In the genomic region with DNA sequence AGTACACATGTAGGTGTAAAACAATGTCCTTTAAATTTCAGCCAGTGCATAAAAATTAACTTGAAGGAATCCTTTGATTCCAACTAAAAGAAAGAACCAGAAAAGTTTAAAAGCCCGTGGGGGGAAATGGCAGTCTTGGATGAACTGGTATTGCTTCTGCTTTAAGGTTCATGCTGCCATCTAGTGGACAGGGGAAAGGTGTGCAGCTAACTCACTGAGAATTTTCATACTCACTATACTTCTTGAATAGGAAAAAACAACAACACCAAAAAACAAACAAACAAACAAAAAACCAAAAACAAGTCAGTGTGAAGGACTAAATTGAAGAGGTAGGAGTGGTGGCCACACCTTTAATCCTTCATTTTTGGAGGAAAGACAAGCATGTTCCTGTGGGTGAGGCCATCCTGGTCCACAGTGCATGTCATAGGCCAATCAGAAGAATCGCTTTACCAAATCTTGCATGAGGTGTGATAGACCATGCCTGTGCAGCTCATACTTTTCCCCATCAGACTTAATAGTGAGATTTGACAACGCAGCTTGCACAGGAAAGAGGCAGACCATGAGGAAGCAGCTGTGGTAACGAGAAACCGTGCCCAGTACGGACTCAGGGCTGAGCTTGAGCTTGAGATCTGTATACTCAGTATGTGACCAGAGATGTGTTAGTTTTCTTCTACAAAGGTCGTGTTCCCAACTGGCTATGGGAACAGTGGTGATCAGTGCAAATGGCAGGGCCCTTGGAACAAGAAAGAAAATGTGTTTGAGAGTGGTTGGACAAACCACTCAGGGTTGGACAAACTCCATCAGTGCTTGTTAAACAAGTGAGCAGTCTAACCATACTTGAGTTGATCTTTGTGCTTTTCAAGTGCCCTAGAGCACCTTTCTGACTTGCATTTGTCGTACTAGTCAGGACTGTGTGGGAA, we compare ENCODE assay signal across 9 mouse cellular contexts. TPM values are rescaled to one million over a fixed set of nuclear protein-coding genes. Genes with fewer than 3 reads are reported as not detected.
DNase-seq lines count a peak whose midpoint lies in the region; ATAC-seq and TF ChIP-seq lines count a peak whose summit lies in the region.
"Had no signal": no experiment of that assay in that cellular context is flagged by ENCODE, and none has a peak within 500 bp of the region (broad histone marks: within the 10 kb centered on the region; RNA-seq: fewer than 3 reads in every experiment).

No protein-coding gene starts in this region.

- 73% methylated on average over 8 of the region's 8 CpGs for WGBS in heart, adult 2 months
- WGBS in spleen, adult 2 months = 45% methylated on average over 8 of the region's 8 CpGs

- H3K4me1 ChIP-seq in heart, adult 2 months (ENCODE audit: control insufficient read depth, insufficient read depth, low read length) = no peaks in the 10 kb centered on the region; the same call in 1 of the 2 replicates
- no peaks in the 10 kb centered on the region for H3K4me1 ChIP-seq in spleen, adult 2 months (ENCODE audit: control insufficient read depth, insufficient read depth, insufficient read length)

- intact Hi-C loops in heart, adult 2 months (cut with DNase I) = loop anchor here (2.0 to 5.0 kb wide), 2 partner anchors 183 to 269 kb away; partner anchors contain the start of gene Msx1

- no peak for TF ChIP-seq POLR2A in heart, adult 2 months (IDR thresholded peaks at IDR 0.05; ENCODE audit: insufficient read depth, low read depth, low read length)
- no peak for TF ChIP-seq POLR2A in spleen, adult 2 months (IDR thresholded peaks at IDR 0.05; ENCODE audit: low read depth, low read length)

- no peak; the same call in 1 of the 2 replicates for TF ChIP-seq CTCF in heart, adult 2 months (IDR thresholded peaks at IDR 0.05)
- peak; percentile 31; the same call in 1 of the 2 replicates for TF ChIP-seq CTCF in spleen, adult 2 months (IDR thresholded peaks at IDR 0.05; ENCODE audit: extremely low read depth, insufficient read depth, insufficient read length, insufficient replicate concordance)

- peak; percentile 89 for ATAC-seq in megakaryocyte progenitor cell, adult 5-6 weeks (replicated peaks; ENCODE audit: poor library complexity)

- DNase-seq in heart, adult 11 months = peak; percentile 86
- no peak for DNase-seq in heart, adult 2 months
- DNase-seq in spleen, adult 2 months (ENCODE audit: low read depth in 1 of 2, low spot score in 2 of 2) = peak in 1 of 2 experiments; percentile 7
- no peak for DNase-seq in spleen, postnatal 14 days (ENCODE audit: low spot score in 2 of 2)
- peak; percentile 39 for DNase-seq in c-Kit-positive CD71-positive TER-119-positive erythroid progenitor cells, embryonic 14.5 days (ENCODE audit: low spot score)
- DNase-seq in heart, postnatal 4 days = peak; percentile 33
- DNase-seq in spleen, postnatal 4 days (ENCODE audit: low spot score in 2 of 2) = no peak

- H3K79me2 ChIP-seq in heart, adult 2 months (replicated peaks; ENCODE audit: control insufficient read depth, insufficient read depth, low read length) = no peaks in the 10 kb centered on the region

- no peak overlapping the region for H3K9ac ChIP-seq in heart, adult 2 months (ENCODE audit: low read depth, low read length)
- H3K9ac ChIP-seq: limb, embryonic 13.5 days had no signal

- H3K27ac ChIP-seq in heart, adult 2 months = no peak overlapping the region
- no peak overlapping the region for H3K27ac ChIP-seq in spleen, adult 2 months (ENCODE audit: insufficient read depth, low read length)
- H3K27ac ChIP-seq: limb, embryonic 13.5 days had no signal

- TF ChIP-seq EP300 in heart, adult 2 months (IDR thresholded peaks at IDR 0.05; ENCODE audit: insufficient read depth, low read depth, low read length) = no peak

- H3K4me3 ChIP-seq in heart, adult 2 months = no peak overlapping the region
- no peak overlapping the region for H3K4me3 ChIP-seq in spleen, adult 2 months (ENCODE audit: extremely low read depth, insufficient read depth, insufficient read length)
- H3K4me3 ChIP-seq: limb, embryonic 13.5 days had no signal

- no peaks in the 10 kb centered on the region for H3K27me3 ChIP-seq in heart, adult 2 months (ENCODE audit: control insufficient read depth, insufficient read depth, low read length)
- H3K27me3 ChIP-seq in spleen, adult 2 months (ENCODE audit: control insufficient read depth, insufficient read depth, low read length) = no peaks in the 10 kb centered on the region

- no peaks in the 10 kb centered on the region for H3K36me3 ChIP-seq in heart, adult 2 months (ENCODE audit: control insufficient read depth, insufficient read depth, low read length)
- no peaks in the 10 kb centered on the region for H3K36me3 ChIP-seq in spleen, adult 2 months (ENCODE audit: control insufficient read depth, insufficient read depth, low read length)
- H3K36me3 ChIP-seq: limb, embryonic 13.5 days had no signal

RNA-seq across cellular contexts. Expression of gene Stx18, which starts 52.8 kb away (rescaled TPM):
- 10 to 100 TPM; 15.9 to 18.5 TPM for total RNA-seq in heart, adult 2 months (2021)
- polyA plus RNA-seq in heart, adult 2 months (2012; rRNA removed) = 12.1 and 14.9 TPM in 2 replicates
- 9.1 and 10.2 TPM in 2 replicates for polyA plus RNA-seq in spleen, adult 2 months (2012; rRNA removed)
- total RNA-seq in heart, postnatal 4 days (2021) = 10 to 100 TPM; 20.1 to 22.1 TPM
- total RNA-seq in megakaryocyte progenitor cell, adult 5-6 weeks (2015) = 28.5 and 36.1 TPM in 2 replicates
- total RNA-seq in megakaryocyte progenitor cell, adult 5-6 weeks (2017) = 50.8 and 62.0 TPM in 2 replicates

Comparison
In these comparisons a context has a peak if more than half of its experiments do, and no peak if none do; other contexts are left out.
1. DNase-seq: peak in heart, adult 11 months (single experiment), c-Kit-positive CD71-positive TER-119-positive erythroid progenitor cells, embryonic 14.5 days (single experiment) and heart, postnatal 4 days (single experiment); none in heart, adult 2 months (0 of 2), spleen, postnatal 14 days (0 of 2) and spleen, postnatal 4 days (0 of 2).